Comparison of ENCODE assay signal across 8 mouse cellular contexts in genomic region chr8:103913927-103914640, GRCm38 (mm10).
DNase-seq lines count a peak whose midpoint lies in the region; ATAC-seq and TF ChIP-seq lines count a peak whose summit lies in the region.

No protein-coding gene starts in this region.

- H3K9ac ChIP-seq in forebrain, embryonic 12.5 days = no peak overlapping the region
- no peak overlapping the region for H3K9ac ChIP-seq in lung, postnatal 0 days (replicated peaks; ENCODE audit: low read depth)

- no peak for TF ChIP-seq EP300 in lung, postnatal 0 days (IDR thresholded peaks at IDR 0.05)

- H3K36me3 ChIP-seq in forebrain, embryonic 10.5 days (replicated peaks) = no peaks in the 10 kb centered on the region
- H3K36me3 ChIP-seq in forebrain, embryonic 12.5 days (replicated peaks) = no peaks in the 10 kb centered on the region
- no peaks in the 10 kb centered on the region for H3K36me3 ChIP-seq in lung, postnatal 0 days (ENCODE audit: insufficient read depth, low read length)

- ATAC-seq in forebrain, embryonic 12.5 days (ENCODE audit: low FRiP score) = no peak
- ATAC-seq in lung, postnatal 0 days = 0 out of 2 replicates have a peak, but pooled peaks have one; percentile 16
- ATAC-seq in megakaryocyte, adult 5-6 weeks (ENCODE audit: poor library complexity, severe bottlenecking) = no peak

- peak overlapping the region; percentile 51 for H3K27ac ChIP-seq in forebrain, embryonic 10.5 days
- no peak overlapping the region for H3K27ac ChIP-seq in forebrain, embryonic 12.5 days
- H3K27ac ChIP-seq in lung, postnatal 0 days (ENCODE audit: low read length) = no peak overlapping the region

- H3K4me1 ChIP-seq in forebrain, embryonic 10.5 days = peaks cover 10% of the 10 kb centered on the region
- no peaks in the 10 kb centered on the region; the same call in none of the 2 replicates for H3K4me1 ChIP-seq in forebrain, embryonic 12.5 days
- no peaks in the 10 kb centered on the region for H3K4me1 ChIP-seq in lung, postnatal 0 days (ENCODE audit: insufficient read depth, low read depth, low read length)

- H3K4me3 ChIP-seq in forebrain, embryonic 10.5 days = no peak overlapping the region
- H3K4me3 ChIP-seq in forebrain, embryonic 12.5 days (replicated peaks) = no peak overlapping the region
- no peak overlapping the region for H3K4me3 ChIP-seq in lung, postnatal 0 days (ENCODE audit: low read depth, low read length)

- WGBS in forebrain, embryonic 10.5 days = 53% methylated on average over 6 of the region's 6 CpGs
- 41% methylated on average over 6 of the region's 6 CpGs for WGBS in forebrain, embryonic 12.5 days
- 40% methylated on average over 6 of the region's 6 CpGs for WGBS in lung, postnatal 0 days

- no peaks in the 10 kb centered on the region for H3K27me3 ChIP-seq in forebrain, embryonic 10.5 days (ENCODE audit: poor library complexity, severe bottlenecking)
- H3K27me3 ChIP-seq in forebrain, embryonic 12.5 days = no peaks in the 10 kb centered on the region
- H3K27me3 ChIP-seq in lung, postnatal 0 days (replicated peaks; ENCODE audit: insufficient read depth, low read length) = no peaks in the 10 kb centered on the region

- DNase-seq in forebrain, embryonic 10.5 days (ENCODE audit: extremely low spot score, low spot score) = no peak
- peak; percentile 77 for DNase-seq in NIH3T3 (ENCODE audit: low read depth)
- peak; percentile 52 for DNase-seq in forelimb bud, embryonic 11.5 days (ENCODE audit: low read depth, low spot score)
- DNase-seq in kidney, postnatal 10 days = peak; percentile 58
- peak; percentile 44 for DNase-seq in lung, postnatal 0 days (ENCODE audit: low spot score)
- DNase-seq in right cerebral cortex, postnatal 25 days = peak; percentile 47

- H3K9me3 ChIP-seq in forebrain, embryonic 10.5 days = no peaks in the 10 kb centered on the region
- H3K9me3 ChIP-seq in forebrain, embryonic 12.5 days = no peaks in the 10 kb centered on the region
- no peaks in the 10 kb centered on the region for H3K9me3 ChIP-seq in lung, postnatal 0 days (ENCODE audit: low read length)

- no peak overlapping the region for H3K4me2 ChIP-seq in forebrain, embryonic 12.5 days
- no peak overlapping the region for H3K4me2 ChIP-seq in lung, postnatal 0 days (replicated peaks; ENCODE audit: low read depth, low read length)

- peak; percentile 56 for TF ChIP-seq CTCF in lung, postnatal 0 days (IDR thresholded peaks at IDR 0.05)
